Mouse (Mus musculus) B cell, adult 2 months (primary cell): Measurements from ENCODE around the gene St14.

ENCODE experiments used
- DNase-seq, 2 experiments: peaks; one replicate each; pipeline ENCODE4 v3.0.0; 2022

St14 gene

DNA sequence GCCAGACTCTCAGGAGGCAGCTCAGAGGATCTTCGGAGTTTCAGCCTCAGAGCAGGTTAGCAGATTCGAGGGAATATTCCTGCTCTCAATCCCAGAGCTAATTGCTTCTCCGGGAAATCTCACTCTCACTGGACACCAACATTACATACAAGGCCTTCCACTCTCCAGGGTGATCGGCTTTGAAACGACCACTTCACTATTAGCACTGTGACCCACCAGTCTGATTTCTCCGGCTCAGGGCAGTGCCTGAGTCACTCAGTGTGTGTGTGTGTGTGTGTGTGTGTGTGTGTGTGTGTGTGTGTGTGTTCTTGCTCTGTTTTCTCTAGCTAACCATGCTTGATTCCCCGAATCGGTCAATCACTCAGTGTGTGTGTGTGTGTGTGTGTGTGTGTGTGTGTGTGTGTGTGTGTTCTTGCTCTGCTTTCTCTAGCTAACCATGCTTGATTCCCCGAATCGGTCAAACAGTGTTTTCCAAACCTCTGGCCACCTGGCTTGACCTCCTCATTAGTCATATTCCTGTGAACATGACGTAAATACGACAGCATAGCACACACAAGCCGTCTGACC, 9.1 kb downstream of the St14 start:
- no peak for DNase-seq

DNA sequence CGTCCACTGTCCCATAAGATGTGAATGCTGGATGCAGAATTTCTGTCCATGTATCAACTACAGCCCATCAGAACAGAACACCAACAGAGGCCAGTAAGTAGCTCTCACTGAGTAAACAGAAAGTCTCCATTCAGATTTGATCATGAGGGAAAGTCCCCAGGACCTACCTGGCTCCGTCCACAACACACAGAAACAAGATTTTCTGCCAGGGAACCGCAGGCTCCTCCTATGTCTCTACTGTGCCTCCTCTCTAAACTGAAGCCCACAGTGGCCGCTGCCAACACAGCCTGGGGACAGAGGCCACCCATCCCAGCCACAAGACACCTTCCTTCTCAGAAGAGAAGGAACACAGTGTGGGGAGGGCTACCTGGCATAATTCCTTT, 11.1 kb downstream of the St14 start:
- no peak for DNase-seq

DNA sequence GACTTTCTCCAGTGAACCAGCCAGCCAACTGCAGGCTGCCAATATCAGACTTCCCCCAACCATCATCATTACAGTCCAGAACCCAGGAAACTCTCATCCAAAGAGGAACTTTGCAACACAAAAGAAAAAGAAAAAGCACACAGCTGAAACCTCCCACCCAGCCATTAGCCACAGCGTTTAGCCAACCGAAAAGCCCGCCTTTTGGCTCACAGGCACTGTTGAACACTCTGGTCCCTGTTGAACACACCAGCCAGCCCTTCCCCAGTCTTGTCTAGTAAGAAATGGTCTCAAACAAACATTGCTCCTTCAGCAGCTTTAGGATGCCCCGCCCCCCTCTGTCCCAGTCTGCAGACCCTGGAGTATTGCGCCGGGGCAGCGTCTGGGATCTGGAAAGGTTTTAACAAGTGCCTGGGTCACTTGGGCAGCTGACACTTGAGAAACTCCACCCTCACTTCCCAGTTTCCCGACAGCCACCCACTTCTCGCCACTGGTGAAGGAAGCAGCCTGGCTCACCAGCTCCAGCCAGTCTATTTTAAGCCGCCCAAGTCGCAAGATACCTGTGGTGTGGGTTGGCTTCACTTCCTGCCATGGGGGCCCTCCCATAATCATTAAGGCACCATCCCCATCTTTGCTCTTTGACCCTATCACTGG, 11.6 kb downstream of the St14 start:
- no peak for DNase-seq

DNA sequence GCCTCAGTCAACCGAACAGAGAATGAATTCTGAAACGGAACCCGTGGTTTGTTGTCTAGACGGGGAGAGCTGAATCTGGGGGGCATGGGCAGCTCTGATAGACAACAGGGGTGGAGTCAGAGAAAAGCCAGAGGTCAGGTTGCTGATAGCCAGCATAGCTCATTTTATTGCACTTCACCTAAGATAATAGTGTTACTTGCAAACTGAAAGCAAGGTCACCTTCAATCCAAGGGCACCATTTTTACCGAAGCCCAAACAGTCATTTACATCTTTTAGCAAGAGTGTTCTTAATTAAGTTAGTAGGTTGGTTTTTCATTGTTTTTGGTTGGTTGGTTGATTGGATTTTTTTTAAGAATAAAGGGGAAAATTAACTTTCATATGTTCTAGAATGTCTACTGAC, 12.2 kb downstream of the St14 start:
- no peak for DNase-seq

DNA sequence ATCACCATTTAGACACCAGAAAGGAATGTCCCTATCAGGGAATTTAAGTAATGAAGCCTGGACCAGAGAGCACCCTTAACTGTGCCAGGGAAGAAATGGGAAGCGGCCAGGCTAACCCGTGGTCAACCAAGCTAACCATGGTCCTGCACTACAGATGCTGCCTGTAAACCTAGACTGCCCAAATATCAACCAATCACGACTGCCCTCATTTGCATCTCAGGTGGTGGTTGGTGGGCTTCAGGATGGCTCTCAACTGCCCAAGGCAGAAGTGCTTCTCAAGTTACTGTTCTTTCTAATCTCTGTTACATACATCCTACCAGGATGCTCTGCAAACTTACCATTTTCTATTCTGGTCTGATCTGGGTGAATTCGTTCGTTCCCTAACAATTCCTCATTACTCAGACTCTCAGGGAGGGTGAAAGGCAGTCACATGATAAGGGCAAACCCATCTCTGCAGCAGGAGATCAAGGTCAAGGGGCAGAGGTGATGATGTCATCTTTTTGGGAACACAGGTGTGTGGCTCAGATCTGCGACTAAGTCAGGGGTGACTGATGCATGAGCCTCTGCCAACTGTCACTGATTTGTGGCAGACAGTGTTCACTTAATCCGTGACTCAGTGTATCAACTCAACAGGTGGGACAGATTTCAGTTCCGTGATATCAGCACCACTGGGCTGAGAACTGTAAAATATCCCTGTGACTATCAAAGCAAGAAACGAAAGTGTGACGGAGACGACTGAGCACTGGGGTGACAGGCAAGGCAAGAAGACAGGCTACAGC, 12.9 kb downstream of the St14 start:
- DNase-seq, result no peak

DNA sequence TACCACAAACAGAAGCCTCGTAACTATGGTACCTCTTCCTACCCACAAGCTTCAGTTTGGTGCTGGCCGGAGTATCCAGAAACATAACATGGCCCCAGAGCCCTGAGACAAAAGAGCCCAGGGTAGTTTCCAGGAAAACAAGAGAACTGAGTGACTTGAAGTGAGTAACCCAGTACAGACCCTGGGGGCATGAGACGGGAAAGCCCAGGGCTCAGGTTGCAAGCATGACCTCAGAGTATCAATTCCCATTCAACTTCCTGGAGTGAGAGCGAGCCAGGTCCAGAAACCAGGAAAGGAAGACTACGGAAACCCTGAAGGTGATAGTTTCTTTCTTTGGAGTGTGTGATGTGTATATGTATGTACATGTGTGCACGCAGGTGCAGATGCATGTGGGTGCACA, 14.2 kb downstream of the St14 start:
- no peak for DNase-seq

DNA sequence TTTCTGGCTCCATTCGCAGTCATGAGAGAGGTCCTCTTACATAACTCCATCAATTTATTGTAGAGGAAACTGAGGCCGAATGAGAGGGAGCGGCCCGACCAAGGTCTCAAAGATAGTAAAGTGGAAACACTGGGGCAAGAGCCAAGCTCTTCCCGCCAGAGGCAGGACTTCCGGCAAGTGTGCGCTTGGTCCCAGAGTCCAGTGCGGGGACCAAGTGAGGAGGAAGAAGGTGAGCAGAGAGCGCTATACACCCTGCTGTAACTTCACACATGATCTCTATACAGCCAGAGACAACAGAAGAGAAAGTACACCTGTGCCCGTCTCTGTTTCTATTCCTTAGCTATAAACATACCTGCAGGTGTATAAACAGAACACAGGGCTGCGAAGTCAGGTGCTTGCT, 14.6 kb downstream of the St14 start:
- no peak for DNase-seq

DNA sequence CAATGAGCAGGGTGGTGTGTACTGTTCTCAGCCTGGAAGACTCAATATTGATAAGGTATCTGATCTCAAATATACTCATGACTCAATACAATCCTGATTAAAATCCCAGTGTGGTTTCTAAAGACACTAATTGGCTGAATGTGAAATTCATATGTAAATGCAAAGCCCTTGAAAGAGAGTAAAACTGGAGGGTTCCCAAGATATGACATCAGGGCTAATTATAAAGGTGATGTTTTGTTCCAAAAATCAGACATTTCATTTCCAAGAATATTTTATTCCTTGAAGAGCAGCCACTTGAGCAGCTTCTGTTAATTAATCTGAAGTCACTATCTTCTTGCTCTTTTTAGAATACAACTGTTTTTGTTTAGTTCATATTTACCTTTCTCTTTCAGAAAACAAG, 16.1 kb downstream of the St14 start:
- DNase-seq, result no peak

DNA sequence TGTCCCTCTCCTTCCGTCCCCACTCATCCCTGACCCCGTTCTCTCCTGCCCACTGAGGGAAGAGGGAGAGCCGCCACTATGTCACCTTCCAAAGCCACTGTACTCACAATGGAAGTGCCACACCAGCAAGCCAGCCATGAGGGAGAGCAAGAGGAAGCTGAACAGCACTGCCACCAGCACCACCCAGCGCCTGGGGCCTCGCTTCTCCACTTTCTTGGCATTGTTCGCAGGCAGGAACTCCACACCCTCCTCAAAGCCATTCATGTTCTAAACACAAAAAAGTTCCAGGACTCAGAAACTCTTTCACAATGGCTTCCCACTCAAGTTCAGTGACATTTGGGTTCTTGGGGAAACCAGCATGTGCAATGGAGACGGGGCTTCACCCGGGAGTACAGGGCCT, 23.2 kb downstream of the St14 start:
- DNase-seq, result no peak

DNA sequence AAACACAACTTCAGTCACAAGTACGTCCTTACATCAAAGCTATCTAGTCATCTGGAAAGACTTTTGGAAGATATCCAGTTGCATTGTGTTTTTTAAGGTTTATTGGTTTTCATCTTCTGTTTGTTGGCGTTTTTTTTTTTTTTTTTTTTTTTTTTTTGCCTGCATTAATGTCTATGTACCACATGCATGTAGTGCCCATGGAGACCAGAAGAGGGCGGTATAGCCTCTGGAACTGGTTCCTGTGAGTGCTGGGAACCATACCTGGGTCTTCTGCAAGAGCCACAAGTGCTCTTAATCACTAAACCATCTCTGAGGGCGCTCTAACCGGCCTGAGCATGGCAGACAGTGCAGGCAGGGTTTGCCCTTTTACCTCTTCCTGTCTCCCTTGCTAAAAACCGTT, 33.5 kb downstream of the St14 start:
- no peak for DNase-seq

DNA sequence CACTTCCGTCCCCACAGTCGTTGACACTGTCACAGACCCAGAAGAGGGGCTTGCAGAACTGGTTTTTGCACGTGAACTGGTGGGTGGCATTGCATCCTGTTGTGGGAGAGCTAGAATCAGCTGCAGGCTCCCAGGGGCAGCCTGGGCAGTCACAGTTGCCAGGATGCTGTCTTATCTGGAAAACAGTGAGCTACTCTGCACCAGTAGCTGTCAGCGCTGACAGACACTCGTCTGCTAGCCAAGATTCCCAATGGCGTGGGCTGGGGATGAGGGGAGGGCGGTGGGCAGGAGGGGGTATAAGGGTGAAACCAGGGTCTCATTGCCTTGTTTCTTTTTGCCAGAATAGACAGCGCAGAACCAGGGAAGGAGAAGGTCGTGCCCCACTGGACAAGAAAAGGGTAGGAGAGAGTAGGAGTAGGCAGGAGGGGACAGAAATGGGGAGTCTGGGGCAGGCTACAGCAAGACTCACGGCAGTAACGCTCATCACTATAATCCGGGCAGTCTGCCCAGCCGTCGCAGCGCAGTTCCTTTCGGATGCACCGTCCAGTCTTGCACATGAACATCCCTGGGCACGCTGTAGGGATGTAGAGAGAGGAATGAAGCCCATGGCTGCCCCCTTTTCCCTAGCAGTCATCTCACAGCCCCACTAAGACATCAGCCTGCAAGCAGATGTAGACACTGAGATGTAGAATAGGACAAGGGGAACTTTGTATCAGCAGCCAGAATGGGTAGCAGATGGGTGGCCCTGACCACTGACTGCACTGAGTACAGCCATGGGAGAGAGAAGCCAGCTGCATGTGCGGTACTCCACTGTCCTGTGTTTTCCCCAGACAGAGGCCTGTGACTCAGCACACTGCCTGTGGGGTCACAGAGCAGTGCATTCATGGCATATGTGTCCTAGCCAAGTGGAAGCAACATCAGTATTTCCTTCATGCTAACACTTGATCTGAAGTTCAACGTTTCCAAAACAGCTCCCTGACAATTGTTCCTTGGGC, 34.3 kb downstream of the St14 start:
- no peak for DNase-seq

DNA sequence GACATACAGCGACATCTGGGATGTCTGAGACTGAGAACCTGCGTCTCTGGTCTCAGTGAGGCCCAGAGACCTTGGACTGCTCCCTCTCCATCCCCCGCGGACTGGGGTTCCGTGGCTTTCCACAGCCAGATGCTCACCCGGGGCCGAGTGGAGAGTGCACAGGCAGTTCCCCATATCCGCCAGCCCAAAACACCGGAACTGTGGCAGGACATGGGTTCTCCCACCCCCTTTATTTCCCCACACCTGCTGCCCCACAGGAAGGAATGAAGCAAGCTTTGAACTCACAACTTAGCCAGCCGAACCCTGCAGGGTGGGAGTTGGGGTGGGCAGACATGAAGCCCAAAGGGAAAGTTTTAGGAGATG, 38.8 kb downstream of the St14 start:
- no peak for DNase-seq

DNA sequence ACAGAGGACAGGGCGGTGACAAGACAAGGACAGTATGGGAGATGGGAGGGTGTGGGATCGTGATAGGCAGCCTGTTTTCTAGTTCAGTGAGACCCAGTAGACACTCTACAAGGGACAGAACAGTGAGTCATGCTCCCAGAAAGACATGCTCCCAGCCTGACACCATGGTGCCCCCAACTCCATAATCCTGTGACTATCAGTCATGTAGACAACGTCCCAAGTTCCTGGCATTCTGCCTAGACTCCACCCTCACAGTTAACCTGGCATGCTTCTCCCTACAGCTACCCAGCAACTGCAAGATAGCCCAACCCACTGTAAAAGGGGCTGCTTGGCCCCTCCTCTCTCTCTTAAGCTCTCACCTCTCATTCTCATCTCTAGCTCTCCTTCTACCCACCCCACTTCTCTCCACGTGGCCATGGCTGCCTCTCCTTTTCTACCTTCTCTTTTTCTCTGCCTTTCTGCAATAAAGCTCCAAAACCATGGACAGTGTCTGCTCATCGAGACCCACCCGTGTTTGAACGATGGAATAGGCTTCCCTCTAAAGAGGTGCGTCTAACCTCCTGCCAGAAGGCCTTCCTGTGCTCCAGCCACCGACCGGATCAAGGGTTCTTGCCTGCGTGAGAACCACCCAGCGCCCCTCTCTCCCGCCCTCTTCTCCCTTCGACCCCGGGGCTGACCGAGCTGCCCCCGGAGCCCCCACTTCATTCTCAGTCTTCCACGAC, 39.4 kb downstream of the St14 start:
- no peak for DNase-seq

DNA sequence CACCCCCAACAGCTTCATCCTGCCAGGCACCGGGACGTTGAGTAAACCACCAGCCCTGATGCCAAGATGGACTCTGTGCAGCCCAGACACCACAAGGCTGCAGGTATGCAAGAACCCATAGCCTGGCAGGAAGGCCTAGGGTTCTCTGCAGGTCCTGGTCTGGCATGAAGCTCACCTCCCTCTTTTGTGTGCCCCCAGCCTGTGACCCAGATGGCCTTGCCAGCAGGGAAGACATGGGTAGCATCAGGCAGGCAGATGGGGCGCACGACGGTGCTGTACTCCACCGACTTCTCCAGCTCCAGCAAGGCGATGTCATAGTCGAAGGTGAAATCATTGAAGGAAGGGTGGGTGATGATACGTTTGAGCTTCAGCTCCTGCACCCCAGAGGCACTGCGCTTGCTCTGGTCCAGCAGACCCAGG, 40.5 kb downstream of the St14 start:
- DNase-seq, result no peak

DNA sequence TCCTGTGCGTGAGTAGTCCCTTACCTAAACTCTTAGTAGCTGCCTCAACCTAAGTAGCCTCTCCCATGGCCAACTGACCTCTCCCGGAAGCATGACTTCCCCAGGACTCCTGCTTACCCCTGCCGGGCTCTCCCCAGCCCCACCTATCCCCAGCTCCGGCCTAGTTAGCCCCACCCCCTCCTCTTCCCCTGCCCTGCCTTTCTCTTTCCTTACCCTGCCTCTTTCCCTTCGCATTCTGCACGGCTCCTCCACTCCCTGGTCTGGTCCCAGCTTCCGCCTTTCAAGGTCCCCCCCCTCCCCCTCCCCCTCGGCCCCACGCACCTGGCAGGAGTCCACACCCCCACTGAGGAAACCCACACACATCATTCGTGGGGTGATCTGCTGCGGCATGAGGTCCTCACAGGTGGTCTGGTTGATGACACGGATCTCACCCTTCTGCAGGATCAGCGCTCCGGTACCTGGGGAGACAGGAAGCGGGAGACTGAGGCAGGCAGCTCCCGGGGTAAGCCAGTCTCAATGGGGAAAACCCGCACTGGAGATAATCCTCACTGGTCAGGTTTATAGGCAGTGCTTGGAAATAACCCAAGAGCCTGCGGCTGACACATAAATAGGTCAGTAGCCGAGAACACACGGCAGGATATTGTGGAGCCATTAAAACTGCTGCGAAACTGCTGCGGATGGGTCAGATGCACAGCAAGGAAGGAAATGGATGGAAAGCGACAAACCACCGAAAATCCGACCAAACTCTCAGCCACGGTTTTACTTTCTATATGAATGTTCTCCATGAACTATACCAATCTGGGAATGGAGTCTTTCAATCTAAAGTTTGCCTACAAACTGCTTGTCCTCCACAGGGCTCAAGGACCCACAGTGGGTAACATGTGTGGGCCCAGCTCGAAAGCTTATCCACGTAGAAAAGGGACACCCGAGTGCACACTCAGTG, 41.3 kb downstream of the St14 start:
- DNase-seq, result no peak

DNA sequence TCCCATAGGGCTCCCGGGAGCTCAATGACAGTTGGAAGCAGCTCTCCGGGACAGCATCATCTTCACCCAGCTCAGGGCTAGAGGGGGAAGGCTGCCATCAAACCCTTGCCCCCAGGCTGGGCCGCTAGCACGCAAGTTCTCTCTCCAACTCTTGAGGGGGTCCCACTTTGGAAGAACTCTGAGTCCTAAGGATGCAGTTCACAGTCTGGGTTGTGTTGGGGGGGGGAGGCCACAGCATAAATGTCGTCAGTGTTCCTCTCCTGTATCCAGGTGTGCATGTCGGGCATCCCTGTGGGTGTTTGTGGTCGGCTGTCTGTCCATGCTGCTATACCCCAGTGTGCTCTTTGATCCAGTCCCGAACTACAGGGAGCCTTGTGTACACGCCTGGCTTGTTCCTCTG, 42.1 kb downstream of the St14 start:
- DNase-seq, result no peak

DNA sequence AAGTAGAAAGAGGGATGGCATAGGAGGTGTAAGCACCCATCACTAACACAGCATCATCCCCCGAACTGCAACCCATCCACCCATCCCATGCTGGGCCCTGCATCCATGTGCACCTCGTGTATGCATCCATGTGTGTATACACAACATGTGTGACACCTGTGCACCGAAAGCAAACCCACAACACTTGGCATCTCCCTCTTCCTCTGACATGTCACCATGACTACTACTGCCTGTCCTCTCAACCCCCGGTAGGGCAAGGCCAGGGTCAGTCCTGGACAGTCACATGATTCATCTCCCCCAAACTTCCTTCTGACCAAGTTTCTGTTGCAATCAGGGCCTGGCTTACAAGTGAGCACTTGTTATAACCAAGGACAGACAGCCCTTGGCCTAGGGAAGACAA, 42.8 kb downstream of the St14 start:
- no peak for DNase-seq

DNA sequence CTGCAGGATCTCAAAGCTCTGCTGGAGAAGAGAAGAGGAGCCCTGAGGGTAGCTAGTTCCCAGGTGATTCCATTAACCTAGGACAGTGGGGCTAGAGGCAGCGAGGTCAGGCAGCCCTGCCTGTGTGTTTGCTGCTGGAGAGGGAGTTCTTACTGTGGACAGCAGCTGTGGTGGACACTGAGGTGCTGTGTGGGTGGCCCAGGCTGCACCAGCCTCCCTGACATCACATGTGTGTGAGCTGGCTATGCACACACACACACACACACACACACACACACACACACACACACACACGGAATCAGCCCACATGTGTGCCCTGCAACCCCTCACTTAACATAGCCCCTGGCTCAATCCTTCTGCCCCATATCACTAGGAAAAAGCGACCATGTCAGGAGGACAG, 43.5 kb downstream of the St14 start:
- no peak for DNase-seq

DNA sequence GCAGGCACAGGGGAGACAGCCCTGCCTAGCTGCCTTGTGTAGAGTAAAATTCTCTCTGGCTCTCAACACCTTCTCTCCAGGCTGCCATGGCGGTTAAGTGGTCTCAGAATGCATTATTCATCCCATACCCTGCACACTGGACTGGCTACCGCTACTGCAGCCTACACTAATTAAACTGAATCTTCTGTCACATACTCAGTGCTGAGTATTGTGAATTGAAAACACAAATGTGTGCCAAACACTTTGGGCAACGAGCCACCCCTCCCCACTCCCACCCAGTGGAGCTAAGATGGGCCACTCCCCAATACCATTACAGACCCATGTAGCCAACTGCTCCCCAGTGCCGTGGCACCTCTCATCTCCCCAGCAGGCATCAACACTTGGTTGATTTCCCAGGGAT, 44.2 kb downstream of the St14 start:
- no peak for DNase-seq

DNA sequence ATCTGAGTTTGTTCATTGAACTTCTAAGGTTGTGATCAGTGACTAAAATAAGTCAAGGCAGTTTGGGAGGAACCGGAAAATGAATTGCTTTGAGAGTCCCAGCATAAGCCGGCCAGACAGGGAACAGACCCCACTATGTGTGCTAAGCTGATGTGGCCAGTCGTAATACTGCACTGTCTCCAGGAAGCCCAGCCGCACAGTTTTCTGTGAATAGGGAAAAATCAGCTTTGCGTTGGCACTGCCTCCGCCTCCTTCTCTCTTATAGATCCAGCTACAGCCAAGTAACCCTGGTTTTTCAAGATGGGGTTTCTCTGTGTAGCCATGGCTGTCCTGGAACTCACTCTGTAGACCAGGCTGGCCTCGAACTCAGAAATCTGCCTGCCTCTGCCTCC, 44.9 kb downstream of the St14 start:
- DNase-seq, result no peak

DNA sequence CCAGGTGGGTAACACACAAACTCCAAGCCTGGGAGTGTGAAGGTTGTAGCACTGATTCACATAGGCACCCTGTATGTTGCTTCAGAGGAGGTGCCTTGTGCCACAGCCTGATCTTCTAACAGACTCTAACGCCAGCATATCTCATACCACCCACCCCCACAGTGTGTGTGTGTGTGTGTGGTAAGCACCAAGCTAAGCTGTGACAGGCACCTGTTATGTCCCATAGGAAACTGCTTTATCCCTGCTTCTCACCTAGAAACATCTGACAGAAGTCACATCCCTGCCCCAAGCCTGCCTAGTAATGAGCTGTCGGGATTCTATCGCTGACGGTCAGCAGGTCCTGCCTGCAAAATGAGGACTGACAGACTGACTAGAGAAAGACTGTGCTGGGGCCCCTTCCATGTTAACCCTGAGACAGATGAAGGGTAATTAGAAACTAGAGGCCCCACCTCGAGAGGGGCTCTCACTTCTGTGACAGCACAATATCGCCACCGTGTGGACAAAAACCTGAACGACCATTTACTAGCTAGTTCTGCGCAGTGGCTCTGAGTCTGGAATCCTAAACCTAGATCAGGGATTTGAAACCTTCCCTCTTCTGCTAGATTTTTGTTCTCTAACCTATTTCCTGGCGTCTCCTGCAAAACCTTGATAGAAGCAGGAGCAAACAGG, 45.4 kb downstream of the St14 start:
- DNase-seq, result peak; percentile 70 to 72
